Mouse (Mus musculus) liver, embryonic 14.5 days (tissue): Measurements from ENCODE around the gene Robo1.

Experiments used
- CTCF ChIP-seq: IDR thresholded peaks from 2 replicates; pipeline ENCODE4 v1.5.1; 2016; ENCODE audit warnings: antibody characterized with exemption, low read depth, control low read depth
- EP300 ChIP-seq: IDR thresholded peaks from 2 replicates; pipeline ENCODE4 v1.6.1; 2016; ENCODE audit warnings: antibody characterized with exemption, low read depth

GRCm38 (mm10) chr16:72677234-72677633 lies 369.1 kb downstream of the Robo1 start:
- TF ChIP-seq CTCF (no peak), EP300 (no peak)
